Mouse (Mus musculus): ENCODE results near the gene Drosha.
"Not testable (repeated sequence)": the region's sequence is repeated elsewhere in the genome, so short reads cannot be mapped to it uniquely, and the experiment has no call there.

Gene Drosha

DNA sequence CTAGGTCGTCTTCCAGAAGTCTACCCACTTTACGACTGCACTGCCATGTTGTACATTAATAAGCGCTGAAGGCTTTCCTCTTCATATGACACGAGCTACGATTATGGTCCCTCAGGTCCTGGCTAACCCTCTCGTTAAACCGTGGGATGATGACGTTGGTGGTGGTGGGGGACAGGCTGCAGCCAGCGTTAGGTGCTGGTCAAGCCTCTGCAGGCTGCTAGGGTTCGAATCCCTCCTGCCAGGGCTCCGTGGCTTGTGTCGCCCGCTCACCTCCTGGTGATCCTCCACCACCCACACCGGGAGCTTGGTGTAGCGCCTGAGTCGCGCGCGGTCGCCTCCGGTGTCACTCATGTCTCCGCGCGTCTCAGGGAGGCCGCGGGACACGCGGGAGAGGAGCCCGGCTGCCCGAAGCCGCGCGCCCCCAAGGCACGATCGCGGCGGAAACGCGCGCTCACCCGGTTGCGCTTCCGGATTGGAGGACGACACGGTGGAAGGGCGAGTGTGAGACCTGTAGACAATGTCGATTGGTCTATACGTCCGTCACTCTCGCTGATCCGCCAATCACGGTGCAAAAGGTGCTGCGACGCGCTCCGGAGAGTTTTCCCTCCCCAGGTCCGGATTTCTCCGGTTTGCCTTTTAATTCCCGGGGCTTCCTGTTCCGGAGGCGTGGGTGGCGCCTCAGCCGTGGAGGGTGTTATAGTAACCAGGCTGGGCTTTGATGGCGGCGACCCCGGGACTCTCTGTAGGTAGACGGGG is at the start of gene Drosha, which contains the start of gene 6030458C11Rik:
TSS of gene Drosha (plus strand) at position 619 of the 756 bp plus-strand sequence.
TSS of gene 6030458C11Rik (minus strand) at position 453 of the 756 bp plus-strand sequence.
- DNase-seq, result peak; percentile 95

GRCm38 (mm10) chr15:12781296-12781695 is 43.3 kb upstream of the Drosha start:
- no peak for DNase-seq

DNA sequence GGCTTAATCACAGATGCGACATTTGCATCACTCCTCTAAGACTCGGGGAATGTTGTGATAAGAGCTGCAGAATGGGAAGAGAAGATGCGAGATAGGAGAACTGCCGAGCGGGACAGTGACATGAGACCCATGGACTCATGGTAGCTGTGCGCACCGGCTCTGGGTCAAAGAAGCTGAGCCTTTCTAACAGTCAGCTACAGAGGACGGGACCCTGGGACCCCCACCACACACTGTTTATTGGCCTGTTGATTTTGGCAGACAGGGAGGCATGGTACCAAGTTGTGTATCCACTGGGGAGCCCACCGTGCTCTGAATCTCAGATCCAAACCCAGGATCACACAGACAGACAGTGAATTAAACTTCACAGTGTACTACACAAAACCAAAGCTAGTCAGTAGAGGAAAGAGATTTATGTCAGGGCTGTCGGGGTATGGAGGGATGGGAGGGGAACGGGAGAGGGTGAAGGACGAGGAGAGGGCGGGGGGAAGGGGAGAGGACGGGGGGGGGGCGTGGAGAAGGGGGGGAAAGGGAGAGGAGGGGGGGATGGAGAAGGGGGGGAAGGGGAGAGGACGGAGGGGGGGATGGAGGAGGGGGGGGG is 42.8 kb upstream of the Drosha start:
- no peak for DNase-seq

DNA sequence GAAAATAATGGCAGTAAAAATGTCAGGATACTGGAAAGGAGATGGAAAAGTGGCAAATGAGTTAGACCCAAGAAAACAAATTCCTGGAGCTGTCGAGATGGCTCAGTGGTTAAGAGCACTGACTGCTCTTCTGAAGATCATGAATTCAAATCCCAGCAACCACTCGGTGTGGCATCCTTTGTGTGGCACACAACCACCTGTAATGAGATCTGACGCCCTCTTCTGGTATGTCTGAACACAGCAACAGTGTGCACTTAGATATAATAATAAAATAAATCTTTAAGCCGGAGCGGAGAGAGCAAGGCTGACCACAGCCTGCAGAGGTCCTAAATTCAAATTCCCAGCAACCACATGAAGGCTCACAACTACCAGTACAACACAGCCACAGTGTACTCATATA is 36.1 kb upstream of the Drosha start:
- DNase-seq, result no peak

- no peak for DNase-seq
These were observed 35.2 kb upstream of the Drosha start for GRCm38 (mm10) chr15:12789406-12789867.

- DNase-seq, result no peak
These were observed 30.3 kb upstream of the Drosha start for GRCm38 (mm10) chr15:12794311-12794710.

- peak; percentile 35 for DNase-seq
These were observed 29.1 kb upstream of the Drosha start for GRCm38 (mm10) chr15:12795457-12795894.

GRCm38 (mm10) chr15:12795909-12796470 is 28.6 kb upstream of the Drosha start:
- no peak for DNase-seq

DNA sequence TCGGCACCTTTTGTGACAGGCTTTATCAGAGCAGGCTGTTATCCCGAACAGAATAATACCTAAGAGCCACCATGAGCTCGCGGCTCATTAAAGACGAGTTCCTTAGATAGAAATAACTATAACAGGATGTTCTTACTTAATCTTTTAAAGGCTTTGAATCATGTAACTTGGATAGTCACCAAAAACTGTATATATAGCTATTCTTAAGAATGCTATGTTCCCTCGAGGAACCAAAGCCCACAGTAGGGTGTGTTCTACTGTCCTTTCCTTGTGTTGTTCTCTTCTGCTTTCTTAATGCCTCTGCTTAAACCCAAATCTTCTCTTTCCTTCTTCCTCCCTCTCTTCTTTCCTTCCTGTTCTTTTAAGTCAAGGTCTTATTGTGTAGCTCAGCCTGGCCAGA is 26.6 kb upstream of the Drosha start:
- no peak for DNase-seq

GRCm38 (mm10) chr15:12800405-12801141 is 24.0 kb upstream of the Drosha start:
- no peak for DNase-seq

DNA sequence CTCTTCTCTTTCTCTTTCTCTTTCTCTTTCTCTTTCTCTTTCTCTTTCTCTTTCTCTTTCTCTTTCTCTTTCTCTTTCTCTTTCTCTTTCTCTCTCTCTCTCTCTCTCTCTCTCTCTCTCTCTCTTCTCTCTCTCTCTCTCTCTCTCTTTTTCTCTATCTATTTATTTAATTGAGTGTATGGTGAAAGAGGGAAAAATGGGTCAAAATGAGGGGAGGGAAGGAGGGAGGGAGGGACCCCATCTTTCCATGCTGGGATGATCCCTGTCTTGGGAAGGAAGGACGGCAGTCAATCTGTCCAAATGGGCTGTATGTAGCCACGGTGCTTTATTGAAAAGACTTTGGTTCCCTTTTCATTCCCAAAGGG is 23.5 kb upstream of the Drosha start:
- not testable (repeated sequence) for DNase-seq

- no peak for DNase-seq
These were observed 19.5 kb upstream of the Drosha start for GRCm38 (mm10) chr15:12805071-12805470.

DNA sequence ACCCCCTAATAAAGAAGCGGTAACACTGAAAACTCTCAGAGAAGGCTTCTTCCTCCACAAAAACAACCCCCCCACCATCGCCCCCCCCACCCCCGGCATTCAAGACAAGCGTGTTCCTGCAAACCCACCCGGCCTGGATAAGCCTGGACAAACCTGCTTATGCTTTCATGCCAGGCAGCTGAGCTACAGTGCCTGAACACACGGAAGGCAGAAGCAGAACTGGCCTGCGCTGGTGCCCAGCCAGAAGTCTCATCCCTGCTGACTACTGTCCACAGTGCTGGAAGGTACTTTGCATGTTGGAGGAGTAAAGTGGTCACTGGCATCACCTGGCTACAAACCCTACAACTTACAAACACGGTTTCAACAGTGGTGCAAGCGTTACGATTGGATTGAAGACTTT is 17.5 kb upstream of the Drosha start:
- DNase-seq, result no peak

- DNase-seq, result no peak
These were observed 15.3 kb upstream of the Drosha start for GRCm38 (mm10) chr15:12809305-12809704.

DNA sequence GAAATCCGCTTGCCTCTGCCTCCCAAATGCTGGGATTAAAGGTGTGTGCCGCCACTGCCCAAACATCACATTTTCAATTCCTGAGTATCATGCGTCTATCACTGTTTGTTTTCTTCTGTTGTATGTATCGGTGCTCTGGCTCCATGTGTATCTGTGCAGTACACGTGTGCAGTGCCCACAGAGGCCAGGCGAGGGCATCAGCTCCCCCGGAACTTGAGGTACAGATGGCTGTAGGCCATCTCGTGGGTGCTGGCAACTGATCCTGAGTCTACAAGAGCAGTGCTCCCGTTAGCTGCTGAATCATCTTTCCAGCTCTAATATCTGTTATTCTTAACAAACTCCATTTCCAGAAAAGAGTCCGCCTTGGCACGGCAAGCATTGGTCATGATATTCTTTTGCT is 12.0 kb upstream of the Drosha start:
- DNase-seq, result no peak

GRCm38 (mm10) chr15:12817592-12817991 is 7.0 kb upstream of the Drosha start:
- no peak for DNase-seq

GRCm38 (mm10) chr15:12822416-12823395 is 1.9 kb upstream of the Drosha start:
- DNase-seq, result peak; percentile 54

- DNase-seq, result no peak
These were observed 1.0 kb upstream of the Drosha start for GRCm38 (mm10) chr15:12823455-12824119.

DNA sequence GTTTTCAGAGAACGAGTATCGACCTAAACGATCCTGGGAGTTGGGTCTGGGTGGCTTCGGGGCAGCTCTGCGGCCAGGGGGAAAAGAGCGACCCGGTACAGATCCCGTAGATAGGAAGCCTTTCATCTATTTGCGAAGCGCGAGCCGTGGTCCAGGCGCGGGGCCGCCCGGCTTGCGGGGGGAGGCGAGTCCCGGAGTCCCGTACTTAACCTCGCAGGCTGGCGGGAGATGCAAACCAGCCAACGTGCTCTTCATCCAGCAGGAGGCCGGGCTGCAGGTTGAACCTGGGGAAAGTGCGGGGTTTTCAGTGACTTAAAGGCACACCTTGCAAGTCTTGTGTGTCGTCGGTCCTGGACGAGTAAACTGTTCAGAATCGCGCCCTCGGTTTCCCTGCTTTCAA is 350 bp downstream of the Drosha start:
- DNase-seq, result peak; percentile 60

DNA sequence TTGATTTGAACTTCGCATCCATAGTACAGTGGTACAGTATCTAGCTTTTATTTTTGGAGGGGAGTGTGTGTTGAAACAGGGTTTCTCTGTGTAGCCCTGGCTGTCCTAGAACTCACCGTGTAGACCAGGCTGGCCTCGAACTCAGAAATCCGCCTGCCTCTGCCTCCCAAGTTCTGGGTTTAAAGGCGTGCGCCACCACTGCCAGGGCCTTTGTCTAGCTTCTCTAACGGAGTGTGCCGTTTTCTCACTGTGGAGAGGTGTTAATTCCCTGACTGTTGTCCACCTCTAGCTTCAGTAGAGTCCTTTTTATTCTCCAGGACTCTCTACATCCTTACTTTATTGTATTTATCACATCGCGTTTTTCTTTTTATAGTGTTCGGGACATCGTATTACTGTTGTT is 793 bp downstream of the Drosha start:
- no peak for DNase-seq

GRCm38 (mm10) chr15:12829878-12830277 is 5.3 kb downstream of the Drosha start:
- DNase-seq, result peak; percentile 26

Measured in liver (tissue).